Comparison of ENCODE assay signal across 18 mouse cellular contexts in the genomic region with DNA sequence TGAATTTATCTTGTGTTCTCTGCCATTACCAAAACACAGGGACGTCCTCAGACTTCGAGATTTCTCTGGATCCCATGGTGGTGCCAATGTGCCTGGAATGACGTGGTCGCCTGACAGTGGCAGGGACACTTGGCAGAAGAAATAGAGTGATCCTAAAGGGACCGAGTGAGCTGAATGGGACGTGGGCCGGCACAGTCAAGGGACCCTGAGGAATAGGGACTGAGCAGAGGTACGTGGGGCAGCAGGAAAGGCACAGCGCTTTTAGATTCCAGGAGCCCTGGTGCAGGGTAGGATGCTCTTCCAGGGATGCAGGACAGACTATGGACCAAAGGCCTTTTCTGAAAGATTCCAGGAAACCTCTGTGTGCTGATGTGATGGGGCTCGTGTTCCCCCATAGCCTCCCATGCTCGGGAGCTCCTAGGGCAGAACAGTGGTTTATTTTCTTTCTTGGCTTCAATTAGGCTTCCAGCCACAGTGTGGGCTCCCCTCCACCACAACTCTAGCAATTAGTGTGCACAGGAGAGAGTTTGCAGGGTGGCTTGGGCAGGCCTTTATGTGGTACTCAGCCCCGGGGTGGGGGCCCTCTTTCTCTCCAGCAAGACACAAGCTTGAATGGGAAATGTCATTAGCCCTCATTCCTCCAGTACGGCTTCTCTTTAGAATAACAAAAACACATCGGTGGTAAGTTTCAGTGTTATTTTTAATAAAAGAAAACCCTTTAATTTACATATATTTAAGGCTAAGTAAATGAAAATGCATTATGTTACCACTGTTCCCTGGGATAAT.
A peak's percentile ranks its signal among the peaks of the same experiment; 100 is the strongest.
DNase-seq lines count a peak whose midpoint lies in the region; ATAC-seq and TF ChIP-seq lines count a peak whose summit lies in the region.
"Had no signal": no experiment of that assay in that cellular context is flagged by ENCODE, and none has a peak within 500 bp of the region (broad histone marks: within the 10 kb centered on the region; RNA-seq: fewer than 3 reads in every experiment).

No protein-coding gene starts in this region.

- H3K4me2 ChIP-seq in forebrain, embryonic 14.5 days (ENCODE audit: low read length) = 0 out of 2 replicates have a peak overlapping the region, but pooled peaks have one; percentile 14
- H3K4me2 ChIP-seq in hindbrain, postnatal 0 days (ENCODE audit: low read depth, low read length) = no peak overlapping the region
- H3K4me2 ChIP-seq: heart, embryonic 13.5 days; limb, embryonic 15.5 days had no signal

- 11% methylated on average over 14 of the region's 14 CpGs for WGBS in forebrain, embryonic 14.5 days
- WGBS in hindbrain, postnatal 0 days = 54% methylated on average over 14 of the region's 14 CpGs

- peak; percentile 93 for ATAC-seq in forebrain, embryonic 14.5 days
- peak; percentile 81 for ATAC-seq in hindbrain, postnatal 0 days
- ATAC-seq: Patski had no signal

- H3K27me3 ChIP-seq in forebrain, embryonic 14.5 days (replicated peaks; ENCODE audit: control insufficient read depth, insufficient read depth, low read length) = peaks cover 17% of the 10 kb centered on the region
- H3K27me3 ChIP-seq in hindbrain, postnatal 0 days (ENCODE audit: insufficient read depth, low read length) = peaks cover 7% of the 10 kb centered on the region; the same call in 1 of the 2 replicates

- TF ChIP-seq CTCF in brain, embryonic 14.5 days (IDR thresholded peaks at IDR 0.05; ENCODE audit: borderline replicate concordance, extremely low read depth, insufficient read depth, insufficient read length) = no peak
- TF ChIP-seq CTCF in hindbrain, postnatal 0 days (IDR thresholded peaks at IDR 0.05; ENCODE audit: low read depth) = no peak

- peaks cover 25% of the 10 kb centered on the region for H3K4me1 ChIP-seq in forebrain, embryonic 14.5 days (ENCODE audit: control insufficient read depth, insufficient read depth, low read length)
- H3K4me1 ChIP-seq in hindbrain, postnatal 0 days (ENCODE audit: insufficient read depth, low read length) = no peaks in the 10 kb centered on the region
- H3K4me1 ChIP-seq: heart, embryonic 13.5 days; limb, embryonic 15.5 days had no signal

- 0 out of 2 replicates have a peak overlapping the region, but pooled peaks have one; percentile 25 for H3K9ac ChIP-seq in forebrain, embryonic 14.5 days (ENCODE audit: low read length)
- no peak overlapping the region for H3K9ac ChIP-seq in hindbrain, postnatal 0 days (replicated peaks; ENCODE audit: low read length)
- H3K9ac ChIP-seq: heart, embryonic 13.5 days; limb, embryonic 15.5 days had no signal

- no peaks in the 10 kb centered on the region for H3K36me3 ChIP-seq in forebrain, embryonic 14.5 days (ENCODE audit: control insufficient read depth, insufficient read depth, low read length)
- H3K36me3 ChIP-seq in hindbrain, postnatal 0 days (ENCODE audit: insufficient read depth, low read length) = no peaks in the 10 kb centered on the region
- H3K36me3 ChIP-seq: heart, embryonic 13.5 days; limb, embryonic 15.5 days had no signal

- peak overlapping the region; percentile 79 for H3K27ac ChIP-seq in forebrain, embryonic 14.5 days (ENCODE audit: low read depth, low read length)
- no peak overlapping the region for H3K27ac ChIP-seq in hindbrain, postnatal 0 days
- H3K27ac ChIP-seq: heart, embryonic 13.5 days; limb, embryonic 15.5 days had no signal

- TF ChIP-seq POLR2A in brain, embryonic 14.5 days (IDR thresholded peaks at IDR 0.05; ENCODE audit: borderline replicate concordance, extremely low read depth, insufficient read depth, insufficient read length, poor library complexity, severe bottlenecking) = no peak

- H3K9me3 ChIP-seq in forebrain, embryonic 14.5 days (replicated peaks; ENCODE audit: control insufficient read depth, low read length) = no peaks in the 10 kb centered on the region
- no peaks in the 10 kb centered on the region for H3K9me3 ChIP-seq in hindbrain, postnatal 0 days (ENCODE audit: low read length)
- H3K9me3 ChIP-seq: heart, embryonic 13.5 days; limb, embryonic 15.5 days had no signal

- H3K4me3 ChIP-seq in forebrain, embryonic 14.5 days (ENCODE audit: low read depth, low read length) = no peak overlapping the region
- no peak overlapping the region for H3K4me3 ChIP-seq in hindbrain, postnatal 0 days (ENCODE audit: low read length)
- H3K4me3 ChIP-seq: heart, embryonic 13.5 days; limb, embryonic 15.5 days had no signal

- peak; percentile 18 to 19 for DNase-seq in layer of hippocampus, adult 8-10 months (ENCODE audit: low spot score in 2 of 2)
- no peak for DNase-seq in layer of hippocampus, postnatal 25 days (ENCODE audit: extremely low spot score in 1 of 2, low spot score in 1 of 2)
- DNase-seq in brain, embryonic 14.5 days (ENCODE audit: low read depth) = peak; percentile 96
- peak; percentile 92 for DNase-seq in forebrain, embryonic 14.5 days (ENCODE audit: low spot score)
- DNase-seq in hindbrain, postnatal 0 days (ENCODE audit: low spot score) = no peak
- no peak for DNase-seq in T-cell, adult 2 months (ENCODE audit: low spot score)
- no peak for DNase-seq in adrenal gland, postnatal 25 days
- DNase-seq: B cell, adult 2 months; cerebellum, adult 2 months; heart, postnatal 4 days; kidney, adult 2 months; kidney, postnatal 36 days; lung, adult 2 months; lung, postnatal 4 days; thymus, postnatal 25 days had no signal

Comparison
In these comparisons a context has a peak if more than half of its experiments do, and no peak if none do; other contexts are left out.
1. DNase-seq: peak in layer of hippocampus, adult 8-10 months (2 of 2), brain, embryonic 14.5 days (single experiment) and forebrain, embryonic 14.5 days (single experiment); none in layer of hippocampus, postnatal 25 days (0 of 2), hindbrain, postnatal 0 days (single experiment), T-cell, adult 2 months (single experiment) and adrenal gland, postnatal 25 days (single experiment).